Mouse (Mus musculus) left cerebral cortex, postnatal 36 days (tissue): ENCODE data around the gene Mtpn. TPM values are rescaled to one million over a fixed set of nuclear protein-coding genes. Genes with fewer than 3 reads are reported as not detected.

Source experiments
- DNase-seq, 2 experiments: peaks; one replicate each; pipeline ENCODE4 v3.0.0; 2021 to 2022; ENCODE audit warnings: low spot score in 2 of 2, mixed read lengths in 1 of 2
- intact Hi-C: fragments of 180-260 bp; cut with DNase I; formaldehyde crosslinking; loops from one replicate; pipeline ENCODE4 v1.15.1; 2025
- total RNA-seq, 2 experiments: library from RNA; stranded (reverse); gene quantifications; 2 replicates each; pipeline ENCODE4 v1.2.3; 2021

The Mtpn gene
- total RNA-seq: 100 to 1,000 TPM; 276 to 317 TPM

DNA sequence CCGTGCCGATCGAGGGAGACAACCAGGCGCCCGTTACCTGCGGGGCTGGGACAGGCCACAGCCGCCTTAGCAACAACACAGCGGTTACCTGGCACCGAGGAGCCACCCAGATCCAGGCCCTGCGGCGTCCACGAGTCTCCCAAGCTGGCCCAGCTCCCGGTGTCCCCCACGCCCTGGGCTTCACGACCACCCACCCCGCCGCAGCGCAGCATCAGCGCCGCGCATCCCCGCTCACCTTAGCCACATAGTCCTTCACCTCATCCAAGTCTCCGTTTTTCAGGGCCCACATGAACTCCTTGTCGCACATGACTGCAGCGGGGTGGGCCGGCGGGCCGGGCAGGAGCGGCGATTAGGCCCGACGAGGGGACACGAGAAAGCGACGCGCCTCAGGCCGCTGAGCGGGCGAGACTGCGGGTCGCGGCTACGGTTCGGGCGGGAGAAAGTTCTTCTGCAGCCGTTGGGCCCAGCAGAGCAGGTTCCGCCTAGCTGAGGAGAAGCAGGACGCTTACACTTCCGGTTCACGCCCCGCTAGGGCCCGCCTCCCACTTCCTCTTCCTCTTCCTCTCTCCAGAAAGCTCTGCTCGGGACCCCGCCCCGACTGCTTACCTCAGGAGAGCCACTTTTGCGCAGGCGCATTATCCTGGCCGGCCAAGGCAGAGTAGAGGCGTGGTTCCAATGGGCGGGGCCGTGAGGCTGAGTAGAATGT lies at the start of gene Mtpn:
Gene Mtpn (minus strand): TSS at position 585 of the 706 bp plus-strand sequence.
- peak; percentile 97 for DNase-seq
- intact Hi-C loops: no loop called here

DNA sequence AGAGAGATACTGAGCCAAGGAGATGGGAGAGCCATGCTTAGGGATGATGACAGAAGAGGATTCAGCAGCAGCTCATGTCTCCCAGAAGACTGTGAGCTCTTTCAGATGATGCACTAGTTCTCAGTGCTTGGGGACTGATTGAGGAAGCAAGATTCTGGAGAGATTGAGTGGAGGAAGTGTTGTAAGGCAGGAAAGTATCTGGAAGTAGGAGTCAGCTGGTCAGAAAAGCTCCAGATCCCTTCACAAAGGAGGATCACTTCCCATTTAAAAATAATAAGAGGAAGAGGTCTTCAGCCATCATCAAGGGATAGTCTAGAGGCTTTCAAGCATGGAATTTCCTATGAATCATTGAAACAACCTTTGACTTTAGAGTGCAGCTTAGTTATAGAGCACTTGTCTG lies 29.0 kb upstream of the Mtpn start:
- intact Hi-C loops: loop anchor here (10.0 kb wide), 1 partner anchor 184 kb away; no protein-coding TSS in a partner anchor
- no peak for DNase-seq

DNA sequence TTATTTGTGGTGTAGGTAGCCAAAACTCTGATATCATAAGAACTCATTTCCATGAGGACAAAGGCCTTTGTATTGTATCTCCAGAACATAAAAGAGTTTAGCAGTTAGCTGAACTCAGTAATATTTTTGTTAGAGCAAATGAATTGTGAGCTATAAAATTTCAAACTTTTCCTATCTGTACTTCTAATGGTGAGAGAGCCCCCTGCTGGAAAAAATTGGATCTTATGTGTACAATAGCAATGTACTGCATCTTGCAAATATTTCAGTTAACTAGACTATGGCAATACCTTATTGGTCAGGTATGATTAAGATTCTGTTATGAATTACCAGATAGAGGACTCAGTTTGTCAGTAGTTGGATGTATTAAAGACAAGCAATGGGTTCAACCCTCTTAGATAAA lies 28.1 kb upstream of the Mtpn start:
- intact Hi-C loops: loop anchor here (10.0 kb wide), 1 partner anchor 183 kb away; no protein-coding TSS in a partner anchor
- DNase-seq: peak in 1 of 2 experiments; percentile 6

DNA sequence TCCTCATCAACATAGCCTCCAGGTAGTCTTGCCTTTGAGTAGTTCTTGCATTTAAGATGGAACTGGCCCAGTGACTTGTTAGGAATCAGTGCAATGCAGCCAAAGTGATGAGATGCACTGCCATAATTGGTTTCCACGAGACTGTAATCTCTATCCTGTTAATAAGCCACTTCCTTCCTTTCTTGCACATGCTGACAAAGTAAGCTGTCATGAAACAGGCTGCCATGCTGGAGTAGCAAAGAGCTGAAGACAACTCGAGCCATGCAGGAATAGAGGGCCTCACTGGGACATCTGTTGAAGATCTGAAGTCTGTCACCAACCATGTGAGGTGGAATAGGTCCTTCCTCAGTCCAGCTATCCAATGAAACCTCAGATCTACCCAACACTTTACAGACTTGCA lies 20.3 kb upstream of the Mtpn start:
- DNase-seq: no peak
- intact Hi-C loops: loop anchor here (10.0 kb wide), 1 partner anchor 175 kb away; no protein-coding TSS in a partner anchor

DNA sequence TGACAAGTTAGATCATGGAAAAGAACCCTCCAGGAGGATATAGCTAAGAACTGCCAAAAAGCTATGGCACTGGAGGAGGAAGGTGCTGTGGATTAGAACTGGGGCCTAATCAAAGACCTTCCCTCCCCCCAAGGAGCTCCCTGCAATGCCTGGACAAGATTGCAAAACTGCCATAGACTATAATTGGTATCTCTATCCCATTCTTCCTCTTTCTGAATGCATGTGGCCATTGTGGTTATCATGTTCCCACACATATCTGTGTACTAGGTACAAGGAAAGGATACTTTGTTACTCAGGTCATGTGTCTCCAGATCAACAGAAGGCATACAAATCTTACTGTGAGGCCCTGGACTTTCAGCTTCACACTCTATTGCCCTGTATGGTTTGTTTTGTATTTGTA lies 4.7 kb upstream of the Mtpn start:
- no peak for DNase-seq
- intact Hi-C loops: no loop called here

DNA sequence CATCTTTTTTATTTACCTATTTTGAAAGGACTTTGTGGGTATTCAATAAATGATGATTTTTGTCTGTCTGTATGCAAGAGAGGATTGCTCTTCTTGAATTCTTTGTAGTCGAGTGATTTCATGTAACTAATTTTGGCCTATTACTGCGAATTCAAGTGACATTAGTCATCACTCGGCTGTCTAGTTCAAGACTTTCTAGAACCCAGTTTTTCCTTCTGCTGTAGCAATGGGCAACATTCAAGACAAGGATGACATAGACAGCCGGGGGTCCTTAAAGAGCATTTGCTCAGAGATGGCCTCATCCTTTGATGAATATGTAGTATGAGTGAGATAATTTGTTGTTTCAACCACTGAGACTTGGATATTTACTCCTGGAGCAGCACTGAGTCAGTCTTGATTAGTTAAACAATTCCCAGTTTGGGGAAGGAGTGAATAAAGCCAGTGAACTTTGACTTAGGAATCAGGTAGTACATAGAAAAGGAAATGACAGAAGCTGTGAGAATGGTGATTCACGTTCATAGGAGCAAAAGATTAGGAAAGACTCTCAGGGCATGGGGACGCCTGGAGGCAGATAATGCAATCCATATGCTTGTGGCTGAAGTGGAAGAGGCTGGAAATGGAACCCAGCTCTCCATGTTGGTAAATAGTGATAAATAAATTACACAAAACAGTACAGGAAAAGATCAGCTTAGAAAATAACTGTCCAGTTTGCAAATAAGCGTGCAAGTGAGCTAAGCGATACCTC lies 3.1 kb upstream of the Mtpn start:
- DNase-seq: no peak
- intact Hi-C loops: no loop called here

DNA sequence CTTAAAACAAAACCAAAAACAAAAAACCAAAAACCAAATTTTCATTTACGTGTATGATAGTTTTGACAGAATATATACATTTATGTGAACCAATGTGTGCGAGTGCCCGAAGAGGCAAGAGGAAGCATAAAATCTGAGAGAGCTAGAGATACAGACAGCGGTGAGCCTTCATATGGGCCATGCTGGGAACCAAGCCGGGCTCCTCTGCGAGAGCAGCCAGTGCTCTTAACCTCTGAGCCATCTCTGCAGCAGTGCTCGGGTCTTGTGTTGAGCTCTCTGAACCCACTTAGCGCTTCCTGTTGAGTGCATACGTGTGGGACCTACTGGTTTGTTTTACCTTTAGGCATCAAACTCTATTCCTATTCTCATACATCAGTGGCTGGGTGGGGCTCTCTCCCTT lies 689 bp upstream of the Mtpn start:
- DNase-seq: no peak
- intact Hi-C loops: no loop called here

DNA sequence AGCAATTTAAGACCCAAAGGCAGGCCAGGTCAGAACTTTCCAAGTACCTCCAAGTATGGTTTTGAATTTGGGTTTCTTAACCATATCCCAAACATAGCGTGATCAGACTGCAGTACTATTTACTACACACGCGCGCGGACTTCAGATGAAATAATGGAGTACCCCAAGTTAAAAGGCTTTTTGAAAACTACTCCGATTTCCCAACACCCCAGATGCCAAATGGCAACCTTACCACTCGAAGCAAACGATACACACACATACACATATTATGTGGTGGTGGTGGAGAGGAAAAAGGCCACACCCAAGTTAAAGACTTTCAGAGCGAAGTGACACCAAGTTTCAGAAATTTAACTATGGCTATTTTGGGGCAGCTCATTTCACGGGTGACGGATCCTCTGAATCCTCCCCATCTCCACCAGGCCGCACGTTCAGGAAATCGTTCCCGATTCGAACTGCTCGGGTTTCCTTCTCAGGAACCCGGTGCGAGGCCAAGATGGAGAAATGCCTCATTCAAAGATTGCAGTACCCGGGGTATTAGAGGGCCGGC lies 858 bp downstream of the Mtpn start:
- intact Hi-C loops: no loop called here
- DNase-seq: no peak

DNA sequence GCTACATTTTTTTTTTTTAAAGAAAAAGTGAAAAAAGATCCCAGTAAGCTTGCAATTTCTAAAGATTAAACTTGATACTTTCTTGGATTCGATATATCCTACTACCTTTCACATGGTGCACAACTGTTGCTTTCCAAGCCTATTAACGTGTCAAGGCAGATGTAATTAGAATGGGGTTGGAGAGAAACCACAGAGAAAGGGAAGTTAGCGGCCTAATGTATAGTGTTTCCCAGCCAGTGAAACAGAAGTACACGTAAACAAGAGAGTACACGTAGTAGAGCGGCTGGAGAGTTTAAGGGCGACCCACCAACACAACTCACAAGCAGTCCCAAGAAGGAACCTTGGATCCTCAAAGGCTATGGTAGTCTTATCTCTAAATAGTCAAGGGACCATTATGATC lies 3.7 kb downstream of the Mtpn start:
- DNase-seq: no peak
- intact Hi-C loops: no loop called here

DNA sequence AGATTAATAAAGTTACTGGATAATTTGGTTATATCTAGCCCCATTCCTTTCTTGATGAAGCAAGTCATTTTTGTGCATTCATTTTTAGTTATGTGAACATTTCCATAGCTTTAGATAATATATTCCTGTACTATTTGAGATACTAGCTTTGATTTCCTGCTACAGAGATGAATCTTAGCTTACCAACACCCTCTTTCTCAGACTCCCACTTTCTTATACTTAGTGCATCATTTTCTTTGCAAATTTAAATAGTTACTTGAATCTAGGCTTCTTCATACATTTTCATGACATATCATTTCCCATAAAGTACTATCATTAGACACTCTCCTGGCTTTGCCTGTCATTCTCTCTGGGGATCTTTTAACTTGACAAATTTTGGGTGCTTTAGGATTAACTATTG lies 26.3 kb downstream of the Mtpn start:
- DNase-seq: no peak
- intact Hi-C loops: no loop called here

DNA sequence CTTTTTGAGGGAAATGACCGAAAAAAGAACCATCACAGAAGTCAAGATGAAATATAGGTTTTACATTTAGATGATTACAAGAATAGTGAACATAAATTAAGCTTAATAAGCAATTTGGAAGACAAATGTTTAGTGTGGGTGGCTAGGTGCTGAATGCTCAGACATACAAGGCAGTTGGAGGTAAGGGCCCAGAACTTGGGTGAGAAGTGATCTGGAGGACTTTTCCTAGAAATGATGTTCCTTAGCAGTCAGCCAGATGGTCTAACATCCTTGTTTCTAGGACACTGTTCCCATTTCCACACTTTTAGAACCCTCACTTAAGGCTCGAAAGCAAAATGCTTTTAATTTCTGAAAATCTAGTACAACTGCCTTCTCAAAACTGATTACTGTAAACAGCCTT lies 34.9 kb downstream of the Mtpn start:
- no peak for DNase-seq
- intact Hi-C loops: no loop called here

DNA sequence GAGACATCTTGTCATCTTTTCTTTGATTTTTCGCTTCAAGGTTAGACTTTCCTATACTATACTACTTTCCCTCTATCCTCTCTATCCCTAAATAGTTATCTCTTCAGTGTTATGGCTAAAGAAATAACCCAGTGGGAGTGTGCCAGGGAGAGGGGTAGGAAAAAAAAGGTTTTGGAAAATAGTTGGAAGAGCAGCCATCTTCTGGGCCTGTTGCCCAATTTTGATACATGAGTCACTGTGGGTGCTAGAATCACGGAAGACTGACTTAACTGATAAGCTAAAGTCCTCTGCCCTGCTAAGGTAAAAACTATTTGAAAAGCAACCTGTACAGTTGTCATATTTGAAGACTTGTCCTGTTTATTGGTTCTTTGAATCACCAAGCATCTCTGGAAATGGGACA lies 36.8 kb downstream of the Mtpn start:
- DNase-seq: no peak
- intact Hi-C loops: no loop called here

DNA sequence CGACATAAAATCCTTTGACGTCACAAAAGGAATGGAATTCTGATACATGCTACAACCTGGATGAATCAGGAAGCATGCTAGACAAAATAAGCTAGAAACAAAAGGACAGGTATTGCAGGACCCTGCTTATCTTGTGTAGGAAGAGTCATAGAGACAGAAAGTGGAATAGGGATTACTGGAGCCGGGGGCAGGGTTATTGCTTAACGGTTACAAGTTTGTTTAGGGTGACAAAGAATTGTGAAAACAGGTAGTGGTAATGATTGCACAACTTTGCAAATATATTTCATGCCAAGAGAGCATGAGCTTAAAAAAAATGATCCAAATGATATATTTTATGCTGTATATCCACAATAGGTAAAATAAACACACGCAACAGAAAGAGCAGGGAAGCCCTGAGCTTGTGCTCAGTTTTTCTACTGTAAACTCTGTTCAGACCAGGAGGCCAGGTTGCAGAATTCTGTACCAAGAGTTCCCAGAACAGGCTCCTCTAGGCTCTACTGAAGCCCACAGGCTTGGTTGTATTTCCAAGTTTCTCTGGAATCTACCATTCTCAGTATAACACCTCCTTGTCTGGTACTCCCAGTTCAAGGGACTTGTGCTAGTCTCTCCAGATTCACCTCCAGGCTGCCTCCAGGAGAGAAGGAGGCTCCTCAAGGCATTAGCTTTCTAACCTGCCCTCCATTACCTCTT lies 39.6 kb downstream of the Mtpn start:
- intact Hi-C loops: no loop called here
- DNase-seq: no peak

DNA sequence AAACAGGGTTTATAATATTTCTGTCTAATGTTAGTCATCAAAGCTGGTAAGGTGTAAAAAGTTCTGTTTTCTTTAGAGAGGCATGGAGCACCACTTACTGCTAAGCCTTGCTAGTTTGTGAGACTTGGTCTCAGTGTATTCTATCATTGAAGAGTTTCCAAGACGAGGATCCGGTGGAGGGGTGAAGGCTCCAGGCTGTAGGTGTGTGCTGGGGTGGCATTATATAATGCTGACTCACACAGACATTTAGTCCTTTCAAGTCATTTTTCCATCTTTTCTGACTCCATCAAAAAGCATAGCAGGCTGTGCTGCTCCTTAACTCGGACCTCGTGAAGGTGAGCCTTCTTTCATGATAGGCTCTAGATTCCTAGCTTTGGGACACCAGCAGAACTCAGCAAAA lies 42.3 kb downstream of the Mtpn start:
- DNase-seq: no peak
- intact Hi-C loops: no loop called here

DNA sequence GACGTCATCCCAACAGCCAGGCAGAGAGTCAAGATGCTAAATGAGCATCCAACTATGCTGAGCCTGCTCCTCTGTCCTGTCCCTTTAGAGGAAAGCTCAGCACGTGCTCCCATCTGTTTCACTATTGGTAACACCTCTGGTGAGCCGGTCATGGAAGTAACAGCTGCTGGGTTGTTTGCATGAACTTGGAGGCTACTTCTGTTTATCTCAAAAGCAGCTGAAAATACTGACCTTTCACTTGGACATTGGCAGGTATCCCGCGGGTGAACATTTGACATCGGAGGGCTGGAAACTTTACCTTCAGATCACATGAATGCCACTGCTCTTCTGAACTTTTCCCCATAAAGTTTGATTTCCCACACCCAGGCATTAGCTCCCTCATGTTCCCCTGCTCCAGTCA lies 45.8 kb downstream of the Mtpn start:
- no peak for DNase-seq
- intact Hi-C loops: no loop called here

DNA sequence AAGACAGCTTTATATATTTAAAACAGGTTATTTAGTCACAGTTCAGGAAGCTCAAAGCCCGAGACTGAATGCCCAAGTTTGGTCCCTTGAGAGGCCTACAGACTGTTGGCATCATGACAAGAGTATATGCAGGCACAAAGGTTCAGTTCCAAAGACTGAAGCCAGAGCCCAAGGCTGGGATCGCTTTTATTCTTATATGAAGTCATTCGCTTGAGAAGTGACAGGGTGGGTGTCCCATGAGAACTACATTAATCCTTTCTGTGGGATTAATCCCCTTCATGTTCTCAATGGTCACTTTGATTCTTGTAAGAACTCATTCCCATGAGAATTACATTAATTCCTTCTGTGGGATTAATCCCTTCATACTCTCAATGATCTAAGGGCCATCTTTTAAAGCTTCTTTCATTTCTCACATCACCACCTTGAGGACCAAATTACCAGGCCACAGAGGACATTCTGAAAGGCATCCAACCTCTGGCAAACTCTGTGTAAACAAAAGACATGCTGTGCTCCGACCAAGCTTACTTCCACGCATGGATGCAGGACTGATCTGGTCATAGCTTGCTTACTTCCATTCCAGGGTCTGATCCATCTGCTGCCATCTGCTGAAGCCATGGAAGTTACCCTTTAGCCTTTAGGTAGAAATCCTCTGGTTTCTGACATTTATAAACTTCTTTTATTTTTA lies 59.9 kb downstream of the Mtpn start:
- intact Hi-C loops: no loop called here
- DNase-seq: no peak

DNA sequence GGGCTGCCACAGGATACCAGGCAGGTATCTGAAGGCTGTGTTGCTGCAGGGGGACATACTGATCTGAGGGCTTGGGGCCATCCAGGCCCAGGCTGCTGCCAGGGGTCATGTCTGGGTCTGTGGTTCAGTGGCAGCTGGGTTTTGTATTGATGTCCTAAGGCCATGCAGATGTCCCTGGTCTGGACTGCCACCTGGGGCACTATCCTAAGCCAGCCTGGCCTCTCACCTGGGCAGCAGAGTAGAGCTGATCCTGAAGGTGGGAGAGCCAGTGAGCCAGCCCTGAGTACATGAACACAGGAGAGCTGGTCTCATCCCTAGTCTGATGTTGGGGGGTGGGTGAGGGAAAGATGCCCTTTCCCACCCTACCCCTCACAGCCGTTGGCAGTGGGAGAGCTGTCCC lies 62.9 kb downstream of the Mtpn start:
- intact Hi-C loops: no loop called here
- no peak for DNase-seq

DNA sequence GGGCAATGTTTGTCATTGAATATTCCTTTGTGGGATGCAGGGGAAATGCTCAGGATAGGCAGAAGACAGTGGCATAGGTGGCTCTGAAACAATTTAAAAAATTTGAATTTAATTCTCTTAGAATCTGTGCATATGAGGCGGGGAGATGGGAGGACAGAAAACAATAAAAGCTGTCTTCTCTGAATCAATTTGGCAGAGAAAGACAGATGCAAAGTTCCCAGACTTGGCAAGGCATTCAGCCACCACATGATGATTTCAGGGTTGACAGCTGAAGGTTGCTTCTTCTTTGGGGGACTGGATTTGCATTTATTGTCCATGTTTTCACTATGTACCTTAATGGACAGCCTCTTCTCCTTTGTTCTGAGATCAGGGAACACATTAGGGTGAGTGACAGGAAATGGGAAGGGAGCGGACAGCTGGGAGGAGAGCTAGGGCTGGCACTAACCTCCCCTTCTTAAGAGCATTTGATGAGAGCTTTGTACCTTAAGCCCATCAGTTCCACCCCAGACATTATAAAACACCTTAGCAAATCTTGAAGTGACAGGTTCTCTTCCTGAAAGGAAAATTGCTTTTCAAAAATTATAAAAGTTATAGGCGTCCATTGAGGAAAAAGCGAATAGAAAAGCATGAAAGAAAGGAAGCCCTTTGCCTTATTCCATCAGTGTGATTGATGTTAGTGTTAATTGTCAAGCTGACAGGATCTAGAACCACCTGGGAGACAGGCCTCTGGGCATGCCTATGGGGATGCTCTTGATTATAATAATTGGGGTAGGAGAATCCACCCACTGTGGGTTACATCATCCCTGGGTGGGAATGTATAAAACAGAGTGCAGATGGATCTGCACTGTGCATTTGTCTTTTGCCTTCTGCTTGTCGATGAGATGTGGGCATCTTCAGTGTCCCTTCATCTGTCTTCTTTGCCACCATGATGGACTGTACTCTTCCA lies 76.0 kb downstream of the Mtpn start:
- no peak for DNase-seq
- intact Hi-C loops: no loop called here

DNA sequence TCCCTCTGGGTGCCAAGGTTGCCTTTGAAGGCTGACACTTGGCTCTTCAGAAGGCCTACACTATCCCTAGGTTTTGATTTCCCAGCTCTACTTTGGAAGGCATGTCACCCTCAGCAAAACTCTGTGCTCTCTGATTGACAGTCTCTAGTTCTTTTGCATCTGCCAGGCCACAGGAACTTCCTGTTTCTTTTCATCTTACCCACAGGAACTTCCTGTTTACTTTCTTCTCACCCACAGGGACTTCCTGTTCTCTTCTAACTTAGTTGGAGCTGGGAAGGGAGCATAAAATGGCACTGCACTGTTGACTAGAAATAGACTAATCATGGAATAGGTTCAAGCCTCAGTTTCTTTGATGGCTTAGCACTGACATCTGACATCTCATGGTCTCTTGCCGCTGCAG lies 77.2 kb downstream of the Mtpn start:
- no peak for DNase-seq
- intact Hi-C loops: no loop called here
